Mouse (Mus musculus): Measurements from ENCODE around the gene Anapc1.
A peak's percentile ranks its signal among the peaks of the same experiment; 100 is the strongest.

The Anapc1 gene

GRCm38 (mm10) chr2:128686921-128687557 is at the start of gene Anapc1:
Gene Anapc1 (minus strand): TSS chr2:128687391.
- DNase-seq = peak; percentile 89

DNA sequence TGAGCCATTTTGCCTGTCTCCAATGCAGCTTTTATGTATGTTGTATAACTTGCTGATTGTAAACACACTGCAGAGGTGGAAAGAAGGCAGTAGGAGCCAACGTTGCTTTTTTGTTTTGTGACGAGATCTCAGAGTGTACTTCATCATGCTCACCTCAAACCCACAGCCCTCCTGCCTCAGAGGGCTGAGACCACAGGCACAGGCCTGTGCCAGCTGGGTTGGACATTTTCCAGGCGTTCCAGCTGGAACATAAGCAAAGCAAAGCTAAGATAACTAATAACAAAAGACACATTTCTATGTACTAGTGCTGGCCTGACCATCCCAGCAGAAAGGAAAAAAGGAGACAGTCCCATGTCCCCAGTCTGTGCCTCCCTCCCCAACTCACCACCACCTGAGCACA is 47.9 kb upstream of the Anapc1 start:
- no peak for DNase-seq

GRCm38 (mm10) chr2:128731951-128732350 is 44.8 kb upstream of the Anapc1 start:
- DNase-seq = no peak

DNA sequence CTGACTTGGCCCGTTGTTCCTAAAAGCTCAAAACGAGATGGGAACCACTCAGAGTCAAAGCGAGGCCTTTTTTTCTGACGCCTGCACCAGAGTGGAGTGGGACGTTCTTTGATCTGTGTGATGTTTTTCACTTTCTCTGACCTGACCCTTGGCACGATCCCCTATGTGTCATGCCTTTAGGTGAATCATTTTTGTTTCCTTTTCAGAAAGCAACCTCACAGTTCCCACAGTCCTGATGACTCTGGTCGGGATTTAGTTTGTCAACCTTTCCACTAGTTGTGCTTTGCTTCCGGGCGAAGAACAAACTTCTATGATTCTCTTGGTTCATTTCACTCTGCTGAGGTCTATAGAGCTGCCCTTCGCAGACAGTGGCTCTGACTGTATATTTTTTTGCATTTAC is 44.3 kb upstream of the Anapc1 start:
- DNase-seq = no peak

DNA sequence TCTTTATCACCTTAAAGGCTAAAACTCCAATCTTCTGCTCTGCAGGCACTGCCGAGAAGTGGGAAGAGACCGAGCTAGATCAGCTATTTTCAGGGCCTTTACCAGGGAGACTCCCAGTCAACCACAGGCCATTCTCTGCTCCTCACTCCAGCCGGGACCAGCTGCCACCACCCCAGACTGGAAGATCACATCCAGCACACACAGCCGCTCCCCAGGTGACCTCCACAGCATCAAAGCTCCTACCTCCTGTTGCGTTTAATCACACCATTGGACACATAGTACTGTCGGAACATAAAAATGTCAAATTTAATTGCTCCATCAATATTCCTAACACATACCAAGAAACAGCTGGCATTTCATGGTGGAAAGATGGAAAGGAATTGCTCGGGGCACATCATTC is 42.0 kb upstream of the Anapc1 start:
- DNase-seq = no peak

- DNase-seq = no peak
These were observed 40.9 kb upstream of the Anapc1 start for GRCm38 (mm10) chr2:128728066-128728465.

DNA sequence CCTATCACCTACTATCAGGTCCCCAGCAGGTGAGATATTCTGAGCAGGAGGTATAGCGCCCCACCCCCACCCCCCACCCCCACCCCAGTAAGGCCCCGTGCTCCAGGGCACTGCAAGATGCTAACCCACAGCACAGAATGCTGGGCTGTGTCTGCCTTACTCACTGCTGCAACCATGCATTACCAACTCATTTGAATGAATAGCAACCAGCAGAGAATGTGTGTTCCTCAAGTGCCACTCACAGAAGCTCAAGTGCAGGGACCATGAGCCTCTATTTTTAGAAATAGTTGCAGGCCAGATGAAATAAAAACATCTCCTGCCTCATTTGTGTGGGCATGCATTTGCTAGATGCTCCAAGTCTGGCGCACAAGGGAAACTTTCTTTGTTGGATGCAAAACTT is 40.4 kb upstream of the Anapc1 start:
- DNase-seq = no peak

DNA sequence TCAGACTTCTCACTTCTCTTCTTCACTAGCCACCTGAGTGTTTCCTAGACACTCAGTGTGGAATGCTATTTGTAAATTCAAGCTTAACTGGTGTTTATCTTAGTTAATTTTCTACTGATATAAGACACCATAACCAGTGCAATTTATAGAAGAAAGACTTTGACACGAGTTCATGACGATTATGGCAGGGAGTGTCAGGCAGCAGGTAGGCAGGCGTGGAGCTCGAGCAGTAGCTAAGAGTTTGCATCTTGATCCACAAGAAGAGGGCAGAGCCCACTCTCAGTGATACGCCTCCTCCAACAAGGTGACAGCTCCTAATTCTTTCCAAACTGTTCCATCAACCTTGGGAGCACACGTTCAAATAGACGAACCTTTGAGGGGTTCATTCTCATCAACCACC is 39.4 kb upstream of the Anapc1 start:
- no peak for DNase-seq

- no peak for DNase-seq
These were observed 38.9 kb upstream of the Anapc1 start for GRCm38 (mm10) chr2:128726067-128726466.

GRCm38 (mm10) chr2:128722106-128722710 is 35.0 kb upstream of the Anapc1 start:
- DNase-seq = no peak

DNA sequence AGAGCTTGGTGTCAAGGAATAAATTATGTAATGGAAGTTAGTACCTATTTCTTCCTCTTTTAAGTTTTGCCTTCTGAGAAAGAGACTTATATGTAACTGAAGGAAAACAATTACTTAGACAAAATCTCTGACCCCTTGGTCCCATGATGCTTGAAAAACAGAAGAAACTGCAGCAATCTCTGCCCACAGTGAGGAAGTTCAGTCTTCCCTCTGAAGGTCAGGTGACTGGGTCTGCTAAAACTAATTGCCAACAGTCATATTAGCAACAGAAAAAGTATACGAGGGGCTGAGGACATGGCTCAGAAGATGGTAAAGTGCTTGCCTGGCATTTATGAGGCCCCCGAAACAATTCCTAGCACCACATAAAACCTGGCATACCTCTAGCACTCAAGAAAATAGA is 32.2 kb upstream of the Anapc1 start:
- DNase-seq = no peak

- DNase-seq = no peak
These were observed 28.8 kb upstream of the Anapc1 start for GRCm38 (mm10) chr2:128715979-128716378.

DNA sequence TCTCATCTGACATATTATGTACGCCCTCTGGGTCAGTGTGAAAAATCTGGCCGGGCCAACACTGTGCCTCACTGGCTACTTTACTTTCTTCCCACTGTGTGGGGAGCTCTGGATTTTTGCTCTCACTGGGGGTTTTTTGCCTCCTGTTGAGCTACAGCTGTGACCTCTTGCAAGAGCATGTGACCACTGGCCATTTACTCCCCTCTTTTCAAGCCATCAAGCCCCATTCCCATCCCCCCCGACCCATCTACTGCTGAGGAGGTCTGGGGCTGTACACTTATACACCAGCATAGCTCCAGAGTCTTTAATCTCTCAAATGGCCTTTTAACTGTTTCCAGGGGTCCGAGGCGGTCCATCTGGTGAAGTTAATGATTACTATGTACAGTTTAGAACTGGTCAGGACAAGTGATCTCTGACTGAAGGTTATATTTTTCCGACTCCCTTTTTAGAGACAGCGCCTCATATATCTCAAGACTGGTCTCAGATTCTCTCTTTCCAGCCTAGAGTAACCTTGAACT is 27.6 kb upstream of the Anapc1 start:
- DNase-seq = no peak

DNA sequence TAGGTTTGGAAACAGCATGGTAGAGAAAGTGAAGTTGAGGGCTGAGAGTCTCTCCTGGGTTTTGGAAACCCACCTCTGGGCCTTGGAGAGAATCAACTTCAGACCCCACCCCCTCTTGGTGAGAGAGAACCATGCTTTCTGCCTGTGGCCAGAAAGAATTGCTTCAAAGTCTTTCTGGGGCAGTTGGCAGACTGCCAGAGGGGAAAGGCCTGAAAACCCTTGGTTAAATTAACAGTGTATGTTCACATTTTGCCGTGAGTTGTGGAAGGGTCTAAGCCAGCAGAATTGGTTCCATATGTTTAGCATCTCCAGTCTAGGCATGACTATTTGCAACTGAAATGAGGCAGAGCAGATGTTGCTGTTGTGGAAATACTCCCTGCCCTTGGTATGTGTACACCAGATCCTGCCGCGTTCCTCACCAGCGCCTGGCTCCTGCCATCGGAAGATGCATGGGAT is 26.4 kb upstream of the Anapc1 start:
- DNase-seq = no peak

DNA sequence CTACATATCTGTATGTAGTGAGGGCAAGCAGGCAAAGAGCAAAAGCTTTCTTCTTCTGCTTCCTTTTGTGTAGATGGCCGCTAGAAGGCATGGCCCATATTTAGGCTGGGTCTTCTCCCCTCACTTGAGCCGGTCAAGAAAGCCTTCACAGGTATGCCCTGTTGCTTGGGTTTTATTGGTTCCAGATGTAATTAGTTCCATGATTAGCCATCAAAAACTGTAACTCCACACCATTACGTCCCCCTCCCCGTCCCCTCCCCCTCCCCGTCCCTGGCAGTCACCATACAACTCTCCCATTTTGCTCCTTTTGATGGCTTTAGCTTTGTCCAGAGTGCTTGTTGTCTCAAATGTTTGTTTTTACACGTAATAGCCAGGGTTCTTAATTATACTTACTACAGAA is 25.7 kb upstream of the Anapc1 start:
- no peak for DNase-seq

GRCm38 (mm10) chr2:128710609-128711008 is 23.4 kb upstream of the Anapc1 start:
- DNase-seq = no peak

- no peak for DNase-seq
These were observed 22.1 kb upstream of the Anapc1 start for GRCm38 (mm10) chr2:128709264-128709663.

GRCm38 (mm10) chr2:128704474-128704873 is 17.3 kb upstream of the Anapc1 start:
- no peak for DNase-seq

DNA sequence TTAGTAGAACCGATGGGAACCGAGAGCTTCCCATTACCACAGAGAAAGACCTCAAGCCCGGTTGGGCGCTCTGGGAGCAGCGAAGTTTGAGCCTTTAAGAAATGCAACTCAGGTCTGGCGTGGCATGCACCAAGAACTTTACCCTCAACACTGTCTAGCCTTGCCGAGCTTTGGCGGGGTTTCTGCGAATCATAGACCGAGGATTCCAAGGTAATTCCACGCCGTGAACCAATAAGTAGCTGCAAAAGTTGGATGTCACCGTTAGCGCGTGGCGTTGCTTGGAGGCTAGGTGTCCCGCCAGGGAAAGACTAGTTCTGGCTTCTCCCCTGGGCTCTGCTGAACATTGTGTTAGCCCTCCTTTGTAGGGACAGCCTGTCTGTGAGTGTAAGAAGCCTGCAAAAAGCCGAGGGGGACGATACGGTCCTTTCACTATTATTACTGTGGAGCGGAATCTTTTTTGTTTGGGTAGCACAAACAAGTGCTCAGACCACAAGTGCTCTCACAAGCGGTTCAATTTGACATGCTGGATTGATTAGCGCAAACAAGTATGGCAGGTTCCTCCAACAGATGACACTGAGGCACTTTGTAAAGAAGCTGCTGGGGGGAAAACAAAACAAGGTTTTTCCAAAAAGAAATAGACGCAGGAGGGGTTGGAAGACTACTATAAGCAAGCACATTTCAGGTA is 12.2 kb upstream of the Anapc1 start:
- DNase-seq = no peak

DNA sequence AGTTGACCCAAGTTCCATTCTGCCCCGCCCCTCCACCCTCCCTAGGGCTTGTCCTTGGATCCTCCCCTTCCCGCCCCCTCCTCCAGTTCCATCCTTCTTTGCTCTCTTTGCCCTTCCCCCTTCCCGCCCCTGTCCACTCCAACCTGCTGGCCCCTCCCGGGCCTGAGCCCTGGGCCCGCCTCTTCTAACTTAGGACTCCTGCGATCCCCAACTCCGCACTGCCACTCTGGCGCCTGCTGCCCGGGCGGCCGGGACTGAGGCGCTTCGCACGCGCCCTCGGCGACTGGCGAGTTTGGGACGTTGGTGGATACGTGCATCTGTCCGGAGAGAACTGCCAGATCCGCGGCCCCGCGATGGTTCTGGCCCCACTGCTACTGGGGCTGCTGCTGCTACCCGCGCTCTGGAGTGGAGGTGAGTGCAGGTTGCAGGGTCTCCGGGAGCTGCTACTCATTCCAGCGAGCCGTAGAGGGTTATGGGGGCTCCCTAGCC is 11.5 kb upstream of the Anapc1 start, which contains the start of gene Mertk:
Gene Mertk (plus strand): TSS at position 264 of the 489 bp plus-strand sequence.
- peak; percentile 48 for DNase-seq

DNA sequence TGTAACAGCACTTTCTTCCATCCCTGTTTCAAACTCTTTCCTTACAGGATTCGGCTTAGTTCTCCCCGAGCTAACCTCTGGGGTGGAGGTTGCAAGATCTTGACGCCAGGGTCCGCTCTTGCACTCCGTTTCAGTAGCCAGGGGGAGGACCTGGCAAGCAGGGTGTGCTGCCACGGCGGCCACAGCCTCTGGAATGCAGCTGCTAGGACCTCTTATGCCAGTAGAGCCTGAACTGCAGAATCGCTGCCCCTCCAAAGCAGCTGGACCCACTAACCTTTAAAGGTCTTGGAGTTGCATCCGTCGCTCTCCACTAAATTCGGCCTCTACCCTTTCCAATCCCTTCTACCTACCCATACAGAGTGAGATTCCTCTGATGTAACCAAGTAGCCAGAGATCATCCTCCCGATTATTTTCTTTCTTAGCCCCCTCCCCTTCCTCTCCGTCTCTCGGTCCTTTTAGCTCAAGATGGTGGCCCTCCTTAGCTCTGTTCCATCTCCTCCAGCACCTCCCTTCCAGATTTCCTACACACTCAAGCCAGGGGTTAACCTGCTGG is 11.0 kb upstream of the Anapc1 start:
- DNase-seq = peak; percentile 40

DNA sequence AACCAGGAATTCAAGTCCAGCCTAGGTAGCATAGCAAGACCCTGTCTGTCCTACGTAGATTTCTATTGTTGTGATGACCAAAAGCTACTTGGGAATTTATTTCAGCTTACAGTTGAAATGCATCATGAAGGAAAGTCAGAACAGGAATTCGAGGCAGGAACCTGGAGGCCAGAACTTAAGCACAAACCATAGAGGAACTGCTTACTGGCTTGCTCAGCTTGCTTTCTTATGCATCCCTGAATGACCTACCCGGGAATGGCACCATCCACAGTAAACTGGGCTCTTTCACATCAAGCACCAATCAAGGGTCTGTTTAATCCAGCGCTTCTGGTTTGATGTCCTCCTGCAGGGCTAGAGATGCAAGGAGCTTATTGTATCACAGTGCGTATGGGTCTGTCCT is 10.4 kb upstream of the Anapc1 start:
- DNase-seq = no peak

- DNase-seq = no peak
These were observed 9.9 kb upstream of the Anapc1 start for GRCm38 (mm10) chr2:128697047-128697446.

DNA sequence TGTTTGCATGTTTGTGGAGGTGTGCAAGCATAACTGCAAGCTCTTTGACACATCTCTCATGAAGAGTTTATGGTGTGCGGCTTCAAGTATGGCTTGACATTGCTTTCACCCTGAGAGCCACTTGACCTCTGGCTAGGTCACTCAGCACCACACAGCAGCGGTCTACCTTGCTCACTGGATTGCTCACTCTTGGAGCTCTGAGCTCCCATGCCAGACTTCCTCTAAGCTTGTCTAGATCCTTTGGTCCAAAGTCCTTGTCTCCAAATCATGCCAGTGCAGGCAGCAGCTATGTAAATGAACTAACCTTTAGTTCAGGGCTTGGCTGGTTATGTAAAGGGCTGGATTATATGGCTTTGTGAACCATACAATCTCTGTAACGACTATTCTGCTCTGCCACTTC is 9.2 kb upstream of the Anapc1 start:
- no peak for DNase-seq

All from cerebellum, adult 9-11 months (tissue).